Mouse (Mus musculus): Measurements from ENCODE around the gene Ecel1.

DNA sequence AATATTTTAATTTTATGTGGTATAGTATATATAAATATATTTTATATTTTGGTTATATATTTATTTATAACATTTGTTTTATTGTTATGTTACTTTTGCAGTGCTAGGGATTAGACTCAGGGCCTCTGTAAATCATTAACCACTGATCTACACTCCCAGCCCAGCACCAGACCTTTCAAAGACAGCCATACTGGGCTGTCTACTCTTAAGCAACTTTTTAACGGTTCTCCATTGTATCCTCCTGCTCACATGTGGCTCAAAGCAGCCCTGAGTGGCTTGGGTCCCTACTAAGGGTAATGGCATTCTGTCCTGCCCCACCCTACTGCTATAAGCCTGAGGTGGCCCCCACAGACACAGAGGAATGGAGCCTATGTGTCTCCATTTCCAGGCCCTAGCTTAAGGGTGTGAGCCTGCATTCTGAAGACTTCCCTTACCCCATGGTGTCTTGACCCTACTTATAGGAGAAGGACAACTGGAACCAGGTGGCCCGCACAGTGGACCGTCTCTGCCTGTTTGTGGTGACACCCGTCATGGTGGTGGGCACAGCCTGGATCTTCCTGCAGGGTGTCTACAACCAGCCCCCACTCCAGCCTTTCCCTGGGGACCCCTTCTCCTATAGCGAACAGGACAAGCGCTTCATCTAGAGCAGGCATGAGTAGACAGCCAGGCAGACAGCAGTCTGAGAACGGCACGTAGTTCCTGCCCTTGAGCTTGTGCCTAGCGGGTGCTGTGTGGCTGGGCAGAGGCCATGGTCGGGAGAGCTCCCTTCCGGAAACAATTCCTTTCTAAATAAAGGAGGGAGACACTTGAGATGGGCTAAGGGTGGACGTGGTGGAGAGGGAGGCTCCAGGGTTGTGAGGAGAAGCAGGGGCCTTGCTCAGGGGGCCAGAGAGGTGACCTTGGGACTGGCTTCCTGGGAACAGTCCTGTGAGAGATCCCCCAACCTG is 42.1 kb upstream of the Ecel1 start:
- no peak for TF ChIP-seq CTCF (conservative IDR thresholded peaks at IDR 0.05; ENCODE audit: low read length)
- no peak for TF ChIP-seq POU5F1 (IDR thresholded peaks at IDR 0.05; ENCODE audit: borderline replicate concordance, low read length)
